Mouse (Mus musculus): ENCODE results near the gene Oprd1.

- TF ChIP-seq POLR2A (IDR thresholded peaks at IDR 0.05; ENCODE audit: borderline replicate concordance, low read depth, low read length): no peak
- no peak for TF ChIP-seq CTCF (IDR thresholded peaks at IDR 0.05; ENCODE audit: low read depth, low read length)
These were observed 82.0 kb downstream of the Oprd1 start for GRCm38 (mm10) chr4:132062289-132062688.
